Mouse (Mus musculus): ENCODE measurements around the gene Pax2.

- TF ChIP-seq GATA1 (IDR thresholded peaks at IDR 0.05; ENCODE audit: low read length) = no peak
- TF ChIP-seq TAL1 (IDR thresholded peaks at IDR 0.05; ENCODE audit: low read length) = no peak
Observed at GRCm38 (mm10) chr19:44757231-44757871, 1.5 kb downstream of the Pax2 start.
